Mouse (Mus musculus): ENCODE data around the gene Cwc22.
"Not testable (repeated sequence)": the region's sequence is repeated elsewhere in the genome, so short reads cannot be mapped to it uniquely, and the experiment has no call there.

Gene Cwc22

DNA sequence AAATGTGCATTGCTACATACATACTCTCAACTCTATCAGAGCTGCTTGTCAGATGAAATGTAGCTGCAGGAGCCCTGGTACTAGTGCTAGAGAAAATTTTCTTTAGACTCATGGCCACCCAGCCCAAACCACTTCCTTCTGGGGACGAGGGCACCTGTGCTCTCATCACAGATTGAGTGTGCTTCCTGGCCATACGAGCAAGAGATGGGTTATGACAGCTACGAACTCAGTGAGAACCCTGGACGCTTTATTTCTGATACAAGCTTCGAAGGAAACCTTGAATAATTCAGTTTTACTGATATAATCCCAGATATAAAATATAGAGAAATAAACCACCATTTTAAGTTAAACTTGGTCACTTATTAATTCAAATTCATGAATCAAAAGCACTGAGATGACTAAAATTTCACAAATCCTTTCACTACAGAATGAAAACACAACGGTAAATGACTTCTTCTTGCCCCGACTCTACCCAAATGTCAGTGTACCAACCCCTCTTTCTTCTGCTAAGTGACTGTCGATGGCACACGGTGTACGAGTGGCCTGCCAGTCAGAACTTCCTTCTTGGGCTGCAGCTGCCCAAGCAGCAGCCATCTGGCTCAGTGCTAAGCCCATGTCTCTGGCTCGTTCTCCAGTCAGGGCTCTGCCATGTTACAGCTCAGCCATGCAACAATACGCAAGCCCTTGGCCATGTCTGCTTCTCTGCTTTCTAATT lies 49.2 kb downstream of the Cwc22 start:
- no peak for DNase-seq

DNA sequence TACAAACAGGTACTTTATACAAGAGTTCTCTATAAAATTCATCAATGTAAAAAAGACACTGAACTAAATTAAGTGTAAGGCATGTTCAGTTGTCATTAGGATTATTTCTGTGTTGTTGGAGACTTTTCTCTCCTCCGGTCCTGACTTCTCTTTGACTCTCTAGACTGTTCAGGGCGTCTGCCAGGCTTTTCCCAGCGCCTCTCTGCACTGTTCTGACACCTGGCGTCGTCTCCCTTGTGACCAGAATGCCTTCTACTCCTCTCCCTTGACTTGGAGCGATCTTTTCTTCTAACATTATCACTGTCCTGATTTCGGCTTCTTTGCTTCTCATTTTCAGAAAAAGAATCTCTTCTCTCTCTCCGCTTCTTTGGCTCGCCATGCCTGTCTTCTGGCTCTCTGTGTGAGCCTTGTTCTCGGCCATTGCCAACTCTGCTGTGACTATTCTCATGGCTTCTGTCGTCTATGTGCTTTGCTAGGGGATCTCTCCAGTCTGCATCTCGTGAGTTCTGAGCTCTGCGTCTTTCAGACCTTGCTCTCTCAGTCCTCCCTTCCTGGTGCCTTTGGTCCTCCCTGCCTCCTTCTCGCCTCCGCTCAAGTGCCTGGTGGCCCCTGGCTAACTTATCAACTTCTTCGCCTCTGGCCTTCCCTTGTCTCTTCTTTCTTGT lies 50.1 kb downstream of the Cwc22 start:
- DNase-seq: not testable (repeated sequence)

DNA sequence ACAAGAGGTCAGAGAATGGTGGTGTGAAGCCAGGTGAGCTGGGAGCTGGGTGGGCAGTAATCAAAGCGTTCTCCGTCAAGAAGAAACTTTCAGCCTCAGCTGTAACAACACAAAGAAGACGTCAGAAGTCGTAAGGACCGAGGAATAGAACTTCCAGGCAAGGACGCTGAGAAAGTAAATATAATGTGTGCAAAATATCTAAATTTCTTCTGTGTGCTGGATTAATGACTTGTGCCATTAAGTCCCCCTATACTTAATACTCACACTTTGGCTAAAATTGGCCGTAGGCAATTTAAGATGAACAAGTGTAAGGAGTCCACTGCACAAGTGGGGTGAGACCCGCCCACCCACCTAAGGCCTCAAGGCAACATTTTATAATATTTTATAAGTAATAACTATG lies 51.3 kb downstream of the Cwc22 start:
- DNase-seq: no peak

DNA sequence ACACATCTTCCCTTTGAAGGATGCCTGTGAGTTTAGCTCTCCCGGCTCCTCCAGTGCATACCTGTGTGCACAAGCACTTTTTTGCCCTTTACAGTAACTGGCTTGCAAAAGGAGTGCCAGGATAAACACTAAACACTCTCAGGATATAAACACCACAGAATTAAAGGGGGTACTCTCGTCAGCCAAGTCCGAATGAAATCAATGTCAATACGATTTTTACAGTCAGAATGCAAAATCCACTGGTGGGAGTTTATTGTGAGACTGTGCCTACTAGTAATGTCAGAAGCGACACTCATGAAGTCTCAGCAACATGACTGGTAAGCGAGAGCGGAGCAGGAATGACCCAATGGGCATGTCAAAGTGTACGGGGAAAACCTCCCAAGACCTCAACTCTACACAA lies 52.7 kb downstream of the Cwc22 start:
- no peak for DNase-seq

- no peak for DNase-seq
These were observed 53.6 kb downstream of the Cwc22 start for GRCm38 (mm10) chr2:77892573-77892972.

GRCm38 (mm10) chr2:77890836-77891438 lies 55.2 kb downstream of the Cwc22 start:
- no peak for DNase-seq

- DNase-seq: no peak
These were observed 56.2 kb downstream of the Cwc22 start for GRCm38 (mm10) chr2:77889949-77890348.

- DNase-seq: no peak
These were observed 56.8 kb downstream of the Cwc22 start for GRCm38 (mm10) chr2:77889401-77889800.

DNA sequence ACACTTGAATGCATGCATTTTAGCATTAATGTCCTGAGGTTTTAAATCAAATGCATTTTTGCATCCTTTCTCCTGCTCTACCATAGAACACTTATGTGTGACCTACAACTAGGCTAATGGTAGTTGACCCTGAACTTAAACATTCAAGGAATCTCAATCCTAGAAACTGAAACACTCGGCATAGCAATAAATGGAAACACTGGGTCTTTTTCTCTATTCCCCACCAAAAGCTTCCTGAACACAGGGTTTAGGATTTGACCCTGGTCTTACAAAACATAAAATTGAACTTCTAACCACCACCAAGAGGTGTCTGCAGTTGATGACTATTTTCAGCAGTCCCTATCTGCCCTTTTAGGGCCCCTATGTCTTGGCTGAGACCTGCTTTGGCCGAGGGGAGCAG lies 57.3 kb downstream of the Cwc22 start:
- no peak for DNase-seq

GRCm38 (mm10) chr2:77888056-77888455 lies 58.1 kb downstream of the Cwc22 start:
- DNase-seq: no peak

DNA sequence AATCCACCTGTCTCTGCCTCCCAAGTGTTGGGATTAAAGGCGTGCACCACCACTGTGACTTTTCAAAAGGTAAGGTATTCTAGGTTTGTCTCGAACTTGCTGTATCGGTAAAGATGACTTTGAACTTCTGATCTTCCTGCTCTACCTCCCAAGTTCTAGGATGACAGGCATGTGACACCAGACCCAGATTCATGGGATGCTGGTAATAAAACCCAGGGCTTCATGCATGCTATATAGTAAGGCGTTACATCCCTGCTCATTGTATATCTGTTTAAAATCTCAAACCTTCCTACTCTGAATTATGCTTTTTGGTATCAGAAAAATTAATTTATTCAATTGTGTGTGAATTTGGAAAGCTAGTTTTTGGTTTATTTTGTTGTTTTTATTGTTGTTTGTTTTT lies 59.0 kb downstream of the Cwc22 start:
- no peak for DNase-seq

DNA sequence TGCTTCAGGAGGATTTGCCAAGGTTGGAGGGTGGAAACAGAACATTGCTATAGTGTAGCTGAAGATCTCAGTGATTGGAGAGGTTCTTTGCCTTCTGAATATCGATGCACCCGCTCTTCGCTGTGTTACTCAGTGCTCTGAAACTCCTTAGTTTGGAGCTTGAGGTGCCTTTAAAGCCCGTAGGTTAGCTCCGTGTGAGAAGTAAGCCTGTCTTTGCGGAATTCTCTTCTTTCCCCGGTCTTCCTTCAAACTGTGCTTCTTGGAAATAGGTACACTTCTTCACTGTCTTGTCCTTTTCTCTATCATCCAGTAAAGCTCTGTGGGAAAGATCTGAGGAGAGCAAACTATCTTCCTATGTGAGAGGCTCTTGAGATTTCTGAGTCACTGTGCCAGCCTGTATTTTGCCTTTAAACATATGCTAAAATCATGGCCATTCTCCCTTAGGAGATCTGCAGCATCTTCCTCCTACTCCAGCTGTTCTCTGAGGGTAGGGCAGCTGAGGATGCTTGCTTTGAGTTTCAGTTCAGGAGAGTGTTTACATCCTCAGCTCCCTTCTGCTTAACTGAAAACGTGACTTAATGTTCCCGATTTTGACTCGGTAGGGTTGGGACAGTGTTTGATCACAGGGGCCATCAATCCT lies 60.6 kb downstream of the Cwc22 start:
- no peak for DNase-seq

GRCm38 (mm10) chr2:77885036-77885435 lies 61.1 kb downstream of the Cwc22 start:
- DNase-seq: no peak

GRCm38 (mm10) chr2:77884491-77884890 lies 61.7 kb downstream of the Cwc22 start:
- DNase-seq: no peak

- no peak for DNase-seq
These were observed 63.2 kb downstream of the Cwc22 start for GRCm38 (mm10) chr2:77882961-77883360.

DNA sequence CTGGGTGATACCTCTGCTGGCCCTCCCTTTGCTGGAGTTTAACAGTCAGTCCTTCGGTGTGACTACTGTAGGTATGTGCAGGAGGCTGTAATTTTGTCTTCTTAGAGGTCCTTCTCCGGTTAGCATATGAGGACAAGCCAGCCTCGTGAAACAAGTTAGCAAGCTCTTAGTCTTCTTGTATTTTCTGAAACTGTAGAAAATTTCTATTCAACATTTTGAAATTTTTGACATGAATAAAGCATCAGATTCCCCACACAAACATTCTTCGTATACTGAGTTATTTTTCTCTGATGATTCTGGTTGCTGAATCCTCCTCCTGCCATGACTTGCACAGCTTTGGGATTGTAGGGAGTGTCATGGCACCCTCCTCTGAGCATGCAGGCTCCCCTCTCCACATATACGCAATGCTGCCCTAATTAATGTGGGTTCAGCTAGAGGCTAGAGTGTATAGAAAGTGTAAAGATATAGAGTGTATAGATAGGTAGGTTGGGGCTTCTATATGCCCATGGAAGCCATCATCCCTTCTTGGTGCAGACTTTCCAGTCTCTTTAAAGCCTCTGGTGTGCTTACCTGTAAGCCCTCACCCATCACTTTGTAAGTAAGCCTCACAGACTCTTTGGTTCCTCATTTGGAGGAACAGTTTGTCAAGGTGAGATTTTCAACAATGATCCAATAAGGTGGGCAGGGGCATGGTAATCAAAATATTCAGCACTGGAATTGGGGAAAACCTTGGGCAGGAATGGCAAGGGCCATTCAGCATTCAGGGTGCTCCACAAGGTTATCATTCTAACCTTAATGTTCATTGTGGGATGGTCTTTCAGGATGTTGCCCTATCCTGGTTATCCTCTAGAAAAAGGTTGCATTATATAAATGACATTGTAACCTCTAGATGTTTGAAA lies 64.6 kb downstream of the Cwc22 start:
- no peak for DNase-seq

GRCm38 (mm10) chr2:77880351-77880750 lies 65.8 kb downstream of the Cwc22 start:
- DNase-seq: no peak

- no peak for DNase-seq
These were observed 66.4 kb downstream of the Cwc22 start for GRCm38 (mm10) chr2:77879736-77880135.

DNA sequence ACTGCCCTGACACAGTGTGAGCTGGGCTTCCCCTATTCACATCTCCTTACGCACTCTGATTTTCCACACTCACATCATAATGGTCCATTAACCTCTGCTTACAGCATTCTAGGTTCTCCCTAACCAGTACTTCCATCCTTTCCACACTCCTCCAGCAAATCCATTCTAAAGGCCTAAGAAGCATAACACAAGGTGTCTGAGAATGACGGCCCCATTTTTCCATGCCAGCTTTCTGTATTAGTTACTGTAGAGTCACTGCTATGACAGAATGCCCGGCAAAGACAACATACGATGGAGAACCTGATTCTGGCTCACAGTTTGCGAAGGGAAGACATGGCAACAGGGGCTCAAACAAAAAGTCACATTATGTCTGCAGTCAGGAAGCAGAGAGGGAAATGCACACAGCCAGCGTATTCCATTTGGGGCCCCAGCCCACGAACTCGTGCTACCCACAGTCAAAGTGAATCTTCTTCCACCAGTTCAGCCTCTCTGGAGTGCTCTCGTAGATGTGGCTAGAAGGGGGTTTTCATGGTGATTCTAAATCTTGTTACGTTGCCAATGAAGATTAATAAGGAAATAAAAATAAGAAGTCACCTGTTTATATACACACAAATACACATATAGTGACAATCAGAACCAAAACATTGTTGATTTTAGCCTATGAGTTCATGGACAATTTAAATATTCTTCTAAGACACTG lies 68.9 kb downstream of the Cwc22 start:
- DNase-seq: no peak

DNA sequence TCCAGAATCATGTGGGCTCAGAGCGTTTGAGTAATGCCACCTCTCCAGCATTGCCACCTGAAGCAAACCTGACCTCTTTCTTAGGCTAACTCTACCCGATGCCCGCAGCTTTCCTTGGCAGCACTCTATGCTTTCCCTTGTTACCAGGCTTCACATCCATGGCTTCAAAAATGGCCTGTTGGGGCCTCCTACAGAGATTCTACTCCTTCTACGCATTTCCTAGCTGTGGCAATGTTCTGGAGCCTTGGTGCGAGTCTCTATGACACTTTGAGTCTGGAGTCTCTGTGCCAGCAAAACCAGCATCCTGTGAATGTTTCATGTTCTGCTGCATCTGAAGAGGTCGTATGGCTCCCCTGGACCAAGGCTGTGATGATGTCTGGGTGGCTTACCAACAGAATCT lies 69.8 kb downstream of the Cwc22 start:
- DNase-seq: no peak

- no peak for DNase-seq
These were observed 70.7 kb downstream of the Cwc22 start for GRCm38 (mm10) chr2:77875516-77875915.

GRCm38 (mm10) chr2:77874678-77875077 lies 71.5 kb downstream of the Cwc22 start:
- DNase-seq: no peak
